Mouse (Mus musculus) brain, embryonic 14.5 days (tissue): Measurements from ENCODE around the gene Nrip1.

ENCODE experiments used
- CTCF ChIP-seq: fragments of 200-500 bp; IDR thresholded peaks from 2 replicates; pipeline ENCODE4 v1.5.1; 2012; ENCODE audit warnings: inconsistent platforms, mild to moderate bottlenecking, moderate library complexity, borderline replicate concordance; ENCODE audit not compliant: insufficient read depth, insufficient read length; ENCODE audit errors: extremely low read depth
- POLR2A ChIP-seq: fragments of 200-500 bp; IDR thresholded peaks from 2 replicates; pipeline ENCODE4 v1.6.1; 2012; ENCODE audit warnings: mild to moderate bottlenecking, inconsistent platforms, borderline replicate concordance; ENCODE audit not compliant: poor library complexity, insufficient read depth, insufficient read length, severe bottlenecking; ENCODE audit errors: extremely low read depth

GRCm38 (mm10) chr16:76335913-76336312 is 37.7 kb downstream of the Nrip1 start:
- no peak for TF ChIP-seq POLR2A
- no peak for TF ChIP-seq CTCF
